Mouse (Mus musculus): Measurements from ENCODE around the gene Slc39a3. TPM values are rescaled to one million over a fixed set of nuclear protein-coding genes. Genes with fewer than 3 reads are reported as not detected.

Gene Slc39a3
- polyA plus RNA-seq, 1 experiment, result 1.5 TPM

- TF ChIP-seq GATA1 (IDR thresholded peaks at IDR 0.05; ENCODE audit: low read length), result no peak
- no peak for TF ChIP-seq TAL1 (IDR thresholded peaks at IDR 0.05; ENCODE audit: low read length)
- H3K27me3 ChIP-seq (ENCODE audit: control insufficient read depth), result peaks cover 44% of the 10 kb centered on the region
These were observed 10.4 kb downstream of the Slc39a3 start for GRCm38 (mm10) chr10:81026857-81027256.

GRCm38 (mm10) chr10:81025639-81026275 lies 11.5 kb downstream of the Slc39a3 start, which contains the start of gene Diras1:
Gene Diras1, minus strand, starts transcription at chr10:81025662.
- Histone ChIP-seq H3K4me1 (ENCODE audit: control insufficient read depth) (peaks cover 15% of the 10 kb centered on the region), H3K27me3 (ENCODE audit: control insufficient read depth) (peaks cover 55% of the 10 kb centered on the region), H3K4me3 (replicated peaks) (no peak within 1 kb of the TSS), H3K9me3 (ENCODE audit: control insufficient read depth, low read length) (peaks cover 2% of the 10 kb centered on the region), H3K36me3 (ENCODE audit: control insufficient read depth) (peaks cover 9% of the 10 kb centered on the region)
- TF ChIP-seq GATA1 (IDR thresholded peaks at IDR 0.05; ENCODE audit: low read length) (no peak), TAL1 (IDR thresholded peaks at IDR 0.05; ENCODE audit: low read length) (no peak)

More at GRCm38 (mm10) chr10:81026857-81027256, 10.4 kb downstream of the Slc39a3 start:
- Histone ChIP-seq H3K4me3 (replicated peaks) (no peak overlapping the region), H3K4me1 (ENCODE audit: control insufficient read depth) (peaks cover 14% of the 10 kb centered on the region), H3K9me3 (ENCODE audit: control insufficient read depth, low read length) (peaks cover 2% of the 10 kb centered on the region), H3K36me3 (ENCODE audit: control insufficient read depth) (peaks cover 18% of the 10 kb centered on the region)

DNA sequence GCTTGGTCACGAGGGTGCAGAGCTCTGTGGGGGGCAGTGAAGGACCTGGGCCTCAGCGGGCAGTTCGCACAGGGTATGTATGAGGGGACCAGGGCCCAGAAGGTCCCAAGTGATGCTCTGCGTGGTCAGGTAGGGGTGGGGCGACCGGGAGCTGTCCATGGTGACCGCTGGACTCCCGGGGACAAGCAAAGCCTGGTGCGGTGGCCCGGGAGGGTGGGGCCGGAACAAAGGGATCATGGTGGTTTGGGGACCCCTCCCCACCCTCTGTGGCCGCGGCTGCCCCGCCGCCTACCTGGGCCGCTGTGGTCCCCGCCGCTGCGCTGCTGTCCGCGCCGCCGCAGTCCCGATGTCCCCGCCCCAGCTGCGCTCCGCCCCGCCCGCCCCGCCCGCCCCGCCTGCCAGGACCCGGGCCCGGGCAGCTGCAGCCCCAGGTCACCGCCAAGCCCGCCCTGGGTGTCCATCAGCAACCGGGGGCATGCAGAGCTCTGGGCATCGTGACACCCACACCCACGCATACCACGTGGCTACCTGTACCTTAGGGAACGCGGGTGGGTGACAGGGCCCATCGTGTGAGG lies 12.1 kb downstream of the Slc39a3 start:
- no peak for TF ChIP-seq GATA1 (IDR thresholded peaks at IDR 0.05; ENCODE audit: low read length)
- H3K4me1 ChIP-seq (ENCODE audit: control insufficient read depth), result peaks cover 15% of the 10 kb centered on the region
- H3K4me3 ChIP-seq (replicated peaks), result no peak overlapping the region
- peaks cover 3% of the 10 kb centered on the region for H3K36me3 ChIP-seq (ENCODE audit: control insufficient read depth)
- peaks cover 57% of the 10 kb centered on the region for H3K27me3 ChIP-seq (ENCODE audit: control insufficient read depth)
- H3K9me3 ChIP-seq (ENCODE audit: control insufficient read depth, low read length), result peaks cover 2% of the 10 kb centered on the region

- peaks cover 2% of the 10 kb centered on the region for H3K9me3 ChIP-seq (ENCODE audit: control insufficient read depth, low read length)
- peaks cover 19% of the 10 kb centered on the region for H3K4me1 ChIP-seq (ENCODE audit: control insufficient read depth)
- H3K27me3 ChIP-seq (ENCODE audit: control insufficient read depth), result peaks cover 57% of the 10 kb centered on the region
These were observed 12.8 kb downstream of the Slc39a3 start for GRCm38 (mm10) chr10:81024346-81024937.

DNA sequence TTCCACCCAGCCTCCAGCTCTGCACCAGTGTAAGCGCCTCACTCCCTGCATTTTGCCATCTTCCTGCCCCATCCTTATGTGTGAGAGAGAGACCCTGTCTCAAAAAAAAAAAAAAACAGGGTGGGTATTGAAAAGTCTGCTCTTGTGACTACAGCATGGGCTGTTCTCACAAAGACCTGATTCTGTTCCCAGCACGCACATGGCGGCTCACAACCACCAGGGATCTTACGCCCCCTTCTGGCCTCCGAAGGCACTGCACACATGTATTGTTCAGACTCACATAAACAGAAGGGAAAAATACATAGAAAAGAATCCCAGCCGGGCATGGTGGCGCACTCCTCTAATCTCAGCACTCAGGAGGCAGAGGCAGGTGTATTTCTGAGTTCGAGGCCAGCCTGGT lies 14.5 kb downstream of the Slc39a3 start:
- H3K4me3 ChIP-seq (replicated peaks), result no peak overlapping the region
- H3K4me1 ChIP-seq (ENCODE audit: control insufficient read depth), result peaks cover 27% of the 10 kb centered on the region
- no peaks in the 10 kb centered on the region for H3K36me3 ChIP-seq (ENCODE audit: control insufficient read depth)
- peaks cover 57% of the 10 kb centered on the region for H3K27me3 ChIP-seq (ENCODE audit: control insufficient read depth)
- TF ChIP-seq GATA1 (IDR thresholded peaks at IDR 0.05; ENCODE audit: low read length) (no peak), TAL1 (IDR thresholded peaks at IDR 0.05; ENCODE audit: low read length) (no peak)
- H3K9me3 ChIP-seq (ENCODE audit: control insufficient read depth, low read length), result peaks cover 5% of the 10 kb centered on the region

More at GRCm38 (mm10) chr10:81024346-81024937, 12.8 kb downstream of the Slc39a3 start:
- H3K4me3 ChIP-seq (replicated peaks), result no peak overlapping the region
- no peak for TF ChIP-seq TAL1 (IDR thresholded peaks at IDR 0.05; ENCODE audit: low read length)
- TF ChIP-seq GATA1 (IDR thresholded peaks at IDR 0.05; ENCODE audit: low read length), result no peak
- no peaks in the 10 kb centered on the region for H3K36me3 ChIP-seq (ENCODE audit: control insufficient read depth)

DNA sequence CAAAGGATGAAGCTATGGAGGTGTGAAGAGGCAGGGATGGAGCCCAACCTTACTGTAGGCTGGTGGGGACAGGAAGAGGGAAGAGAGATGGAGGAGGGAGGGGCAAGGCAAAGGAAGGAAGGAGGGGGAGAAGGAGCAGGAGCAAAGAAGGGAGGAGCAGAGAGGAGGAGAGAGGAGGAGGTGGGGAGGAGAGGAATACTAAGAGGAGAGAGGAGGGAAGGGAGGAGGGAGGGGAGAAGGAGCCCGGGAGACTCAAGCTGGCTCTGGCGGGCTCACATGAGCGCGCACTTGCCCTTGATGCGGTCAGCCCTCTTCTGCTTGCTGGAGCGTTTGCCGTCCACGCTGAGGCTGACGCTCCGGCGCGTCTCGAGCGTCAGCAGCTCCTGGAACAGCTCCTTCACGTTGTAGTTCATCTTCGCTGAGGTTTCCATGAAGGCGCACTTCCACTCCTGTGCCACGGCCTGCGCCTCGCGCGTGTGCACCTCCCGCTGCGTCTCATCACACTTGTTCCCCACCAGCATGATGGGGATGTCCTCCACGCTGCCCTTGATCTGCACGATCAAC lies 15.6 kb downstream of the Slc39a3 start:
- no peak overlapping the region for H3K4me3 ChIP-seq (replicated peaks)
- TF ChIP-seq TAL1 (IDR thresholded peaks at IDR 0.05; ENCODE audit: low read length) (no peak), GATA1 (IDR thresholded peaks at IDR 0.05; ENCODE audit: low read length) (no peak)
- peaks cover 5% of the 10 kb centered on the region for H3K9me3 ChIP-seq (ENCODE audit: control insufficient read depth, low read length)
- H3K4me1 ChIP-seq (ENCODE audit: control insufficient read depth), result peaks cover 27% of the 10 kb centered on the region
- H3K36me3 ChIP-seq (ENCODE audit: control insufficient read depth), result no peaks in the 10 kb centered on the region
- H3K27me3 ChIP-seq (ENCODE audit: control insufficient read depth), result peaks cover 57% of the 10 kb centered on the region

DNA sequence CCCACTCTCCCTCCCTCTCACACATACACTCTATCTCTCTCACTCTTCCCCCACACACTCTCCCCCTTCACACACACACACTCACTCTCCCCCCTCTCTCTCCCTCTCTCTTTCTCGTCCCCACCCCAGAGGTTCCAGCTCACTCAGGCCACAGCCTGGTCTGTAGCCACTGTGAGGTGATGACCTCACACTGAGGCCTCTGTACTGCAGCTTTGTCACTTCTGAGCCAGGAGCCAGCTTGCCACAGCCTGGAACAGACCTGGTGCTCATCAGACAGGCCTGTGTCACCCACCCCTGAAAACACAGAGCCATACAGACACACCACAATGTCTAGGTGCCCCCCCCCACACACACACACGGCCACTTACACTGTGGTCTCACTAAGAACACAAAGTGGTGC lies 17.0 kb downstream of the Slc39a3 start:
- Histone ChIP-seq H3K9me3 (ENCODE audit: control insufficient read depth, low read length) (peaks cover 5% of the 10 kb centered on the region), H3K4me3 (replicated peaks) (no peak overlapping the region), H3K36me3 (ENCODE audit: control insufficient read depth) (no peaks in the 10 kb centered on the region), H3K27me3 (ENCODE audit: control insufficient read depth) (peaks cover 45% of the 10 kb centered on the region), H3K4me1 (ENCODE audit: control insufficient read depth) (peaks cover 34% of the 10 kb centered on the region)
- TF ChIP-seq TAL1 (IDR thresholded peaks at IDR 0.05; ENCODE audit: low read length), result no peak
- no peak for TF ChIP-seq GATA1 (IDR thresholded peaks at IDR 0.05; ENCODE audit: low read length)

DNA sequence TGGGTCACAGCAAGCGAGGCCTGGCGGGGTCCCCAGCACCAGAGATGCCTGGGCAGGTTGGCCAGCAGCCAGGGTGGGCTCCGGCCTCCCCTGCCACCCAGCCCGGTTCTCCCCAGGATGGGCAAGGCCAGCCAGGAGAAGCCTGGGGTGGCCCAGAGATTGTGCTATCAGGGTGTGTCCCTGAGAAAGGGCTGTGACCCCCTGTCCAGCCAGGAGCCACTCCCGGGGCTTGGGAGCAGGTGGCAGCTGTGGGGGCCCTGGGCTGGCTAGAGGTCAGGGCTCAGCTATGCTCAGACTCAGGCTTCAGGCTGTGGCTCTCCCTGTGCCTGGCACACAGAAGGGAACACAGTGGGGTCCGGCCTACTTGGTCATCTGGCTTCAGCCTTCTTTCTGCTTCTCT lies 17.5 kb downstream of the Slc39a3 start:
- no peak overlapping the region for H3K4me3 ChIP-seq (replicated peaks)
- H3K9me3 ChIP-seq (ENCODE audit: control insufficient read depth, low read length), result peaks cover 5% of the 10 kb centered on the region
- H3K27me3 ChIP-seq (ENCODE audit: control insufficient read depth), result peaks cover 39% of the 10 kb centered on the region
- TF ChIP-seq TAL1 (IDR thresholded peaks at IDR 0.05; ENCODE audit: low read length), result no peak
- TF ChIP-seq GATA1 (IDR thresholded peaks at IDR 0.05; ENCODE audit: low read length), result no peak
- no peaks in the 10 kb centered on the region for H3K36me3 ChIP-seq (ENCODE audit: control insufficient read depth)
- H3K4me1 ChIP-seq (ENCODE audit: control insufficient read depth), result peaks cover 34% of the 10 kb centered on the region

- no peaks in the 10 kb centered on the region for H3K36me3 ChIP-seq (ENCODE audit: control insufficient read depth)
- peaks cover 39% of the 10 kb centered on the region for H3K4me1 ChIP-seq (ENCODE audit: control insufficient read depth)
- H3K27me3 ChIP-seq (ENCODE audit: control insufficient read depth), result peaks cover 29% of the 10 kb centered on the region
- TF ChIP-seq GATA1 (IDR thresholded peaks at IDR 0.05; ENCODE audit: low read length) (no peak), TAL1 (IDR thresholded peaks at IDR 0.05; ENCODE audit: low read length) (no peak)
- H3K4me3 ChIP-seq (replicated peaks), result no peak overlapping the region
- H3K9me3 ChIP-seq (ENCODE audit: control insufficient read depth, low read length), result peaks cover 5% of the 10 kb centered on the region
These were observed 18.9 kb downstream of the Slc39a3 start for GRCm38 (mm10) chr10:81018326-81018725.

Data from erythroblast, embryonic 14.5 days (primary cell).